Mouse (Mus musculus) forebrain, embryonic 16.5 days (tissue): ENCODE measurements around the gene Chp1. TPM values are rescaled to one million over a fixed set of nuclear protein-coding genes. Genes with fewer than 3 reads are reported as not detected.
A peak's percentile ranks its signal among the peaks of the same experiment; 100 is the strongest.
"Not testable (repeated sequence)": the region's sequence is repeated elsewhere in the genome, so short reads cannot be mapped to it uniquely, and the experiment has no call there.

Source experiments
- ATAC-seq: fragments of 200-750 bp; cut with Nextera tagmentation; 2 replicates; pipeline ENCODE4 v1.8.0; 2017; ENCODE audit warnings: mild to moderate bottlenecking, moderate library complexity
- H3K27ac ChIP-seq: fragments of 300-500 bp; sonication (generic); 2 replicates; pipeline ENCODE4 v1.5.1; 2014; ENCODE audit warnings: low read length, control low read depth
- H3K27me3 ChIP-seq: fragments of 300-500 bp; sonication (generic); replicated peaks from 2 replicates; pipeline ENCODE4 v1.6.1; 2014; ENCODE audit warnings: low read length; ENCODE audit not compliant: control insufficient read depth, insufficient read depth
- H3K36me3 ChIP-seq: fragments of 300-500 bp; sonication (generic); 2 replicates; pipeline ENCODE4 v1.6.1; 2014; ENCODE audit not compliant: control insufficient read depth, insufficient read depth
- H3K4me1 ChIP-seq: fragments of 300-500 bp; sonication (generic); replicated peaks from 2 replicates; pipeline ENCODE4 v1.6.1; 2014; ENCODE audit warnings: low read length; ENCODE audit not compliant: control insufficient read depth, insufficient read depth
- H3K4me2 ChIP-seq: fragments of 300-500 bp; sonication (generic); 2 replicates; pipeline ENCODE4 v1.6.1; 2014; ENCODE audit warnings: mild to moderate bottlenecking, low read length, control low read depth
- H3K4me3 ChIP-seq: fragments of 300-500 bp; sonication (generic); replicated peaks from 2 replicates; pipeline ENCODE4 v1.5.1; 2014; ENCODE audit warnings: mild to moderate bottlenecking, low read length, control low read depth
- H3K9ac ChIP-seq: fragments of 300-500 bp; sonication (generic); replicated peaks from 2 replicates; pipeline ENCODE4 v1.6.1; 2014; ENCODE audit warnings: low read depth, low read length, control low read depth
- H3K9me3 ChIP-seq: fragments of 300-500 bp; sonication (generic); 2 replicates; pipeline ENCODE4 v1.6.1; 2016; ENCODE audit warnings: low read length; ENCODE audit not compliant: control insufficient read depth
- WGBS: fragments of 180-500 bp; shearing (Covaris S2); extraction: QIAGEN DNeasy Blood & Tissue Kit; methylation state at CpG from one replicate; pipeline ENCODE4 v1.1.7; 2014; 5-methylcytosine and 5-hydroxymethylcytosine counted together
- polyA plus RNA-seq: library from polyadenylated mRNA; unstranded; fragments of >200 nt; fragmentation: Nextera tagmentation; extraction: Ambion mirVana; gene quantifications from 2 replicates; pipeline ENCODE4 v1.2.1, GENCODE M21; 2015

Chp1 gene
- polyA plus RNA-seq, 1 experiment from 2014 or later = 78.6 TPM

- Histone ChIP-seq H3K27ac (no peak overlapping the region), H3K9me3 (no peaks in the 10 kb centered on the region), H3K4me1 (no peaks in the 10 kb centered on the region), H3K36me3 (no peaks in the 10 kb centered on the region), H3K4me2 (no peak overlapping the region), H3K9ac (no peak overlapping the region), H3K4me3 (no peak overlapping the region), H3K27me3 (no peaks in the 10 kb centered on the region)
- ATAC-seq = no peak
- 14% methylated on average over 4 of the region's 4 CpGs for WGBS
These were observed 39.9 kb downstream of the Chp1 start for GRCm38 (mm10) chr2:119587383-119587782.

GRCm38 (mm10) chr2:119591247-119591646, 43.8 kb downstream of the Chp1 start:
- no peak overlapping the region for H3K4me3 ChIP-seq
- no peak overlapping the region for H3K27ac ChIP-seq
- no peak for ATAC-seq
- no peaks in the 10 kb centered on the region for H3K9me3 ChIP-seq
- H3K9ac ChIP-seq = no peak overlapping the region
- peaks cover 18% of the 10 kb centered on the region for H3K4me1 ChIP-seq
- H3K4me2 ChIP-seq = no peak overlapping the region
- no peaks in the 10 kb centered on the region for H3K27me3 ChIP-seq
- no peaks in the 10 kb centered on the region for H3K36me3 ChIP-seq
- 93% methylated on average over 3 of the region's 3 CpGs for WGBS

- Histone ChIP-seq H3K27me3 (no peaks in the 10 kb centered on the region), H3K9ac (no peak overlapping the region), H3K4me2 (peak overlapping the region; percentile 41), H3K36me3 (peaks cover 5% of the 10 kb centered on the region; the same call in 1 of the 2 replicates), H3K4me1 (peaks cover 36% of the 10 kb centered on the region), H3K9me3 (no peaks in the 10 kb centered on the region), H3K27ac (peak overlapping the region; percentile 75), H3K4me3 (peak overlapping the region; percentile 98)
- peak; percentile 19 for ATAC-seq
- 7% methylated on average over 7 of the region's 7 CpGs for WGBS
These were observed 46.2 kb downstream of the Chp1 start for GRCm38 (mm10) chr2:119593765-119594112.

DNA sequence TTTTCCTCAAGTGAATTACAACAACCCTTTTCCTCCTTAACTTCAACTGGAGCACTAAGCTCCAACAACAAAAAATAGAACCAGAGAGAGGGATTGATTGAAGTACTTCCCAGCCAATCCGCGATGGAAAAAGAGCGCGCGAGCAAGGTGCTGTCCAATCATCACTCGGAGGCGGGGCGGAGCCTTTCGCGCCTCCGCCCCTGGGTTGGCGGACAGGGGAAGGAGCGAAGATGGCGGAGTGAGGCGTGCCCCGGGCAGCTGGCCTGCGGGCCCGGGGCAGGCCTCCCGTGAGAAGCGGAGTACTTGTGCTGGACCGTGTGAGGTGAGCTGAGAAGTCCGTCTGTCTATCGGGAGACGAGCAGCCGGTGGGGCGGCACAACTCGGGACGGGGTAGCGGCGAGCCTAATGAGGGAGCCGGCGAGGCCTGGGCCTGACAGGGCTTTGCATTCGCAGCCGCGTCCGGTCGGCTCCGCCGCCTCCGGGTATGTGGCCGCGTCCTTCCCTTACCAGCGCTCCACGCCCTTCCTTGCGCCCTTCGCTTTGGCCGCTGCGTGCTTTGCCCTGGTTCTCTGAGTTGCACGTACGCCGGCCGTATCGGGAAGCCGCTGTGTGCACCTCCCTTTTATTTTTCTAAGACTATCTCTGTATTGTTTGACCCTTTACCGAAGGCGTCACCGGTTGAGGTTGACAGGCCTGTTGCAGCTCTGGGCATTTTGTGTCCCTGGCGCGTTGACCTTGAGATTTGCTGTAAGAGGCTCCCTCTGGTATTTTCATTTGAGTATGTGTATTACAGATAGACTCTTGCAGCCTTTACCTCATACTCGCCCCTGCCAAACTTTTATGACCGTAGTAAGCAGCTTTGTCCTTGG, 46.9 kb downstream of the Chp1 start:
- peak overlapping the region; percentile 98 for H3K9ac ChIP-seq
- peak overlapping the region; percentile 81 for H3K27ac ChIP-seq
- WGBS = under 1% methylated on average over 57 of the region's 61 CpGs
- peak overlapping the region; percentile 77 for H3K4me2 ChIP-seq
- H3K9me3 ChIP-seq = no peaks in the 10 kb centered on the region
- peak; percentile 98 for ATAC-seq
- H3K36me3 ChIP-seq = peaks cover 5% of the 10 kb centered on the region
- no peaks in the 10 kb centered on the region for H3K27me3 ChIP-seq
- H3K4me3 ChIP-seq = peak overlapping the region; percentile 98
- H3K4me1 ChIP-seq = peaks cover 37% of the 10 kb centered on the region

- H3K9me3 ChIP-seq = no peaks in the 10 kb centered on the region
- H3K4me3 ChIP-seq = peak overlapping the region; percentile 98
- peak overlapping the region; percentile 77 for H3K4me2 ChIP-seq
- no peak overlapping the region for H3K27ac ChIP-seq
- WGBS = 35% methylated on average over 4 of the region's 4 CpGs
- H3K36me3 ChIP-seq = peaks cover 6% of the 10 kb centered on the region
- peaks cover 37% of the 10 kb centered on the region for H3K4me1 ChIP-seq
- ATAC-seq = no peak
- H3K9ac ChIP-seq = peak overlapping the region; percentile 37
- H3K27me3 ChIP-seq = no peaks in the 10 kb centered on the region
These were observed 47.8 kb downstream of the Chp1 start for GRCm38 (mm10) chr2:119595308-119595707.

DNA sequence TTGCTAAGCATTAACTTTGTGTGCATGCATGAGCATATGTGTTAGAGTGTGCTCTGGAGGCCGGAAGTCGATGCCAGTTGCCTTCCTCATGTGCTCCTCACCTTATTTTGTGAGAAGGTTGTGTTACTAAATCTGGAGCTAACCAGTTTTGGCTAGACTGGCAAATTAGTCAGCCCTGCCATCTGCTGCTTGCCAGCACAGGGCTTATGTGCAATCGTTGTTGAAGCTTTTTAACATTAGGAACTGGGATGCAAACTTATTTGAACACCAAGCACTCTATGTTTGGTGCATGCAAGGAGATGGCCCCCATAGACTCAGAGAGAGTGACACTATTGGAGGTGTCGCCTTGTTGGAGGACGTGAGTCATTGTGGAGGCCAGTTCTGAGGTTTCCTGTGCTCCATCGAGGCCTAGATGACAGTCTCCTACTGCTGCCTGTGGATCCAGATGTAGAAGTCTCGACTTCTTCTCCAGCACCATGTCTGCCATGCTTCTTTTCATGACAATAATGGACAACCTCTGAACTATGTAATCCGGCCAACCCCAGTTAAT, 49.4 kb downstream of the Chp1 start:
- no peak for ATAC-seq
- H3K27ac ChIP-seq = peak overlapping the region; percentile 33; the same call in 1 of the 2 replicates
- no peaks in the 10 kb centered on the region for H3K9me3 ChIP-seq
- H3K4me1 ChIP-seq = peaks cover 45% of the 10 kb centered on the region
- no peaks in the 10 kb centered on the region for H3K27me3 ChIP-seq
- no peak overlapping the region for H3K4me3 ChIP-seq
- H3K9ac ChIP-seq = no peak overlapping the region
- WGBS = 79% methylated on average over 8 of the region's 8 CpGs
- peaks cover 7% of the 10 kb centered on the region for H3K36me3 ChIP-seq
- H3K4me2 ChIP-seq = no peak overlapping the region

- H3K9ac ChIP-seq = no peak overlapping the region
- 75% methylated on average over 4 of the region's 4 CpGs for WGBS
- no peak overlapping the region for H3K4me2 ChIP-seq
- peaks cover 33% of the 10 kb centered on the region for H3K4me1 ChIP-seq
- no peaks in the 10 kb centered on the region for H3K9me3 ChIP-seq
- no peak for ATAC-seq
- H3K36me3 ChIP-seq = peaks cover 11% of the 10 kb centered on the region
- no peak overlapping the region; the same call in 1 of the 2 replicates for H3K27ac ChIP-seq
- no peak overlapping the region for H3K4me3 ChIP-seq
- no peaks in the 10 kb centered on the region for H3K27me3 ChIP-seq
These were observed 53.5 kb downstream of the Chp1 start for GRCm38 (mm10) chr2:119601027-119601426.

DNA sequence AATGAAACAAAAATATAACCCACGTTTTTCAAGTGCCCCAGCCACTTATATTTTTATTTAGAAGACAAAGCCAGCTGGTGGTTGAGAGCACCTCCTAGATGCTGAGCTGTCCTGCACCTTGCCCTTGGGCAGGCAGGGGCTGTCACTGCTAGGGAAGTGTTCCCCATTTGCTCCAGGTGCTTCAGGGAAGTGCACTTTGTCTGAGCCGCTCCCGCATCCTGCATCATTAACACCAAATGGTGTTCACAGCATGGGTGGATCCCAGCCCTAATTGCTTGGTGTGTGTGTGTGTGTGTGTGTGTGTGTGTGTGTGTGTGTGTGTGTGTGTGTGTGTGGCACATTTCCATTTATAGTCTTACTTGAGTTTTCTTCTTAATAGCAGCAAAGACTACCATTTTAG, 54.1 kb downstream of the Chp1 start:
- not testable (repeated sequence) for H3K4me3 ChIP-seq, H3K9me3 ChIP-seq, ATAC-seq, H3K27me3 ChIP-seq, H3K4me2 ChIP-seq, H3K9ac ChIP-seq, H3K27ac ChIP-seq
- 63% methylated on average over 3 of the region's 3 CpGs for WGBS
- peaks cover 11% of the 10 kb centered on the region for H3K36me3 ChIP-seq
- peaks cover 29% of the 10 kb centered on the region for H3K4me1 ChIP-seq

- 90% methylated on average over 1 of the region's 1 CpGs for WGBS
- Histone ChIP-seq H3K4me1 (peaks cover 20% of the 10 kb centered on the region), H3K4me2 (no peak overlapping the region), H3K9me3 (no peaks in the 10 kb centered on the region), H3K4me3 (no peak overlapping the region), H3K27me3 (no peaks in the 10 kb centered on the region), H3K9ac (no peak overlapping the region), H3K27ac (no peak overlapping the region), H3K36me3 (peaks cover 6% of the 10 kb centered on the region; the same call in 1 of the 2 replicates)
- ATAC-seq = no peak
These were observed 55.0 kb downstream of the Chp1 start for GRCm38 (mm10) chr2:119602488-119602887.
